Mouse (Mus musculus) urinary bladder, postnatal 4 days (tissue): ENCODE results near the gene Fry.

Source experiments
- DNase-seq, 2 experiments: peaks; one replicate each; pipeline ENCODE4 v3.0.0; 2021 to 2022; ENCODE audit warnings: low spot score in 2 of 2

The Fry gene

DNA sequence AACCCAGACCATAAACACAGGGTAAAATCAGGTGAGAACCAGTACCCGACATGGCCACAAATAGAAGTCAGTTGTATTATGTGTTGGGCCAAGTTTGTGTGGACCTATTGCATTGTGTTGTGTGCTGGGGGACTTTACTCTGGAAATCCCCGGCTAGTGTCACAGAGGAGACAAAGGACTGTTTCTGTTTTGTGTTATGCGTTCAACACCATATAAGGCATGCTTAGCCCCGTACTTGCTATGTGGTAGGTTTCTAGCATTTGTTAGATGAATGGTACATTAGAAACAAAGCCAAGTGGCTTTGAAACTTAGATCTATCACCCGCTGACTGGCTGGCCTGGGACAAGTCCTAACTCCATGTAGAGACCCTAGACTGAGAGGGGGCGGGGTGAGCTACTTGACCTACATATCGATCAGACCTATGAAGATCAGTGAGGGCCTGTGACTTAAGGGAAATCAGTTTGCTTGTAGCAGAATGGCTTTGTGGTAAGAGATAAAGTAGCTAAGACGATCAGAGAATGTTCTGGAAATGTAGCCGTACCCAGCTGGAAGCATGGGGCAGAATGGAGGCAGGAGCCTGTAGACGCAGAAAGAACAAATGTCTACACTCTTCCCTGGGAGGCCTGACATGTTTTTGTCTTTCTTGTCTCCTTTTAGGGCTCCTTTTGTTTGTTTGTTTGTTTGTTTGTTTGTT is 105.2 kb downstream of the Fry start:
- DNase-seq, result peak in 1 of 2 experiments; percentile 25

GRCm38 (mm10) chr5:150229086-150229485 is 110.6 kb downstream of the Fry start:
- no peak for DNase-seq

DNA sequence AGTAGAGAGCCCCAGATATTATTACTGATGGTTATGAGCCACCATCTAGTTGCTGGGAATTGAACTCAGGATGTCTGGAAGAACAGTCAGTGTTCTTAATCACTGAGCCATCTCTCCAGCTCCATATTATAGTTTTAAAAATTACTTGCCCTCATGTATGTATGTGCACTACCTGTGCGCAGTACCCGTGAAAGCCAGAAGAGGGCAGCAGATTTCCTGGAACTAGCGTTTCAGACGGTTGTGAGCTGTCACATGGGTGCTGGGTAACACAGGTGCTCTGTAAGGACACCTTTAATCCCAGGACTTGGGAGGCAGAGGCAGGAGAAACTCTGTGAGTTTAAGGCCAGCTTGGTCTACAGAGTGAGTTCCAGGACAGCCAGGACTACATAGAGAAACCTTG is 111.3 kb downstream of the Fry start:
- no peak for DNase-seq

- no peak for DNase-seq
These were observed 114.0 kb downstream of the Fry start for GRCm38 (mm10) chr5:150232159-150233150.

- DNase-seq, result peak in 1 of 2 experiments; percentile 39
These were observed 114.9 kb downstream of the Fry start for GRCm38 (mm10) chr5:150233154-150233886.

- no peak for DNase-seq
These were observed 117.5 kb downstream of the Fry start for GRCm38 (mm10) chr5:150235931-150236330.

DNA sequence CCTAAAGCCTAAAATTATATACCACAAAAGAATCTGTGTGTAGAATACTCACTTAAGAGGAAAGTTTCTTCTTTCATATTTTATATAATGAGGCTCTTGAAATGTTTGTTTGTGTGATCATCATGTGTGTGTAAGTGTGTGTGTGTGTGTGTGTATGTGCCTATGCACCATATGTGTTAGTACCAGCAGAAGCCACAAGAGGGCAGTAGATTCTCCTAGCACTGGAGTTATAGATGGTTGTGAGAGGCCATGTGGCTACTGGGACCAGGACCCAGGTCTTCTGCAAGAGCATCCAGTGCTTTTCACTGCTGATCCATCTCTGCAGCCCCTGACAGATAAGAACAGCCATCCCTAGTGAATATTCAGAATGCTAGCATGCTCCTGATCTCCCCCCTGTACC is 118.2 kb downstream of the Fry start:
- no peak for DNase-seq

DNA sequence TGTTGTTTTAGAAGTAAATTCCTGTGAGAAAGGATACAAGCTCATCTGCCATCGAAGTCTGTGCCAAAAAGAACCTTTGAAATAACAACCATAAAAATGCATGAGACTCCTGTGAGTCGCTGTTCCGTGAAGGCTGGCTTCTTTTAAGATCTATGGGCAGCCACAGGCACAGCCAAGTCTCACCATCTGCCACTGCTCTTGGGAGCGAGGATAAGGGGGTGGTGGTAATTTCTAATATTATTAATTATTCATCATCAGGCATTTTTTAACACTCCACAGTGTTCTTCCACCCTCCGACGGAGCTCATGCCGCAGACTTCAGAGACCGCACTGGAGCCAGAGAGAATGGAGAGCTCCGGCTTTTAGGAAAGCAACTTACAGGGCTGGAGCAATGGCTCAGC is 123.2 kb downstream of the Fry start:
- DNase-seq, result no peak

- no peak for DNase-seq
These were observed 128.3 kb downstream of the Fry start for GRCm38 (mm10) chr5:150246737-150247136.

DNA sequence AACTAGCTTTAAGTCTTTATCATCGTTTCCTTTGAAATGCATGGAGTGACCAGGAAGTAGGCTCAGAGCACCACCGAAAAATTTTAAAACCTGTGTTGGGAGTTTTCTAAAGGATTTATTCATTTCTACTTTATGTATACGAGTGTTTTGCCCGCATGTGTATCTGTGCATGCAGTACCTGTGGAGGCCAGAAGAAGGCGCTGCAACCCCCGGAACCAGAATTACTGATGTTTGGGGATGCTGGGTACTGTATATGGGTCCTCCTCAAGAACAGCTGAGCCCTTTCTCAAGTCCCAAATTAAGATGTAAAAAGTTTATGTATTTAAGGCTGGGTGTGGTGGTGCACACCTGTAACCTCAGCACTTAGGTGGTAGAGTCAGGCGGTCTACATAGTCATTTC is 139.3 kb downstream of the Fry start:
- no peak for DNase-seq

- DNase-seq, result peak in 1 of 2 experiments; percentile 40
These were observed 141.0 kb downstream of the Fry start for GRCm38 (mm10) chr5:150259191-150260053.

DNA sequence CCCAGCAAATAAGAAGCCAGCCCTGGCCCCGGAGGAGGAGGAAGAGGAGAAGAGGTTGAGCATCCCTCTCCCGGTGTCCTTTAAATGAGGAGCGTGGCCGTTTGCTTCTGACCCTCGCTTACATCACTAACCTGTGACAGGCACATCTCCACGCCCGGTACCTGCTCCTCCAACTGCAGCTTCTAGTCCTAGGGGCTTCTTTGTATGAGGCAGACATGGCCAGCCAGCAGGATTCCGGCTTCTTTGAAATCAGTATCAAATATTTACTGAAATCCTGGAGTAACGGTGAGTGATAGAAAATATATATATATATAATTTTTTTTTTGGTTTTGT is 141.6 kb downstream of the Fry start:
- no peak for DNase-seq

GRCm38 (mm10) chr5:150261361-150261760 is 142.9 kb downstream of the Fry start:
- no peak for DNase-seq

GRCm38 (mm10) chr5:150262046-150262716 is 143.7 kb downstream of the Fry start:
- DNase-seq, result no peak

DNA sequence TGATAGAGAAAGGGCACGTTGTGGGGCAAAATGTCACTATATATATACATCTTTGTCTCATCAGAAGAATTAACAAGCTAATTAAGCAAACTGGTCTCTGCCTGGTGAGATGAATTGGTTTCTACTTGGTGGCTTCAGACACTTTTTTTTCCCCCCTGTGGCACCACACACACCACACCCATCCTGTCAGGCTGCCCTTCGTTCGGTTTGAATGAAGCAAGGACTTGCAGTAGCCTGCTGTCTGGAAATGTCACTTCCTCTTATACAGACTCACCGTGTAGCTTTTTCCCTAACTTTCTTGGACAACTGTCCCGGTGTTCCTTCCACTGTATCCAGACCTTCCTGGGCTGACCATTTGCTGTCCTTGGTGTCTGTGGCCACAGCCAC is 144.3 kb downstream of the Fry start:
- no peak for DNase-seq

- no peak for DNase-seq
These were observed 144.7 kb downstream of the Fry start for GRCm38 (mm10) chr5:150263162-150263561.

DNA sequence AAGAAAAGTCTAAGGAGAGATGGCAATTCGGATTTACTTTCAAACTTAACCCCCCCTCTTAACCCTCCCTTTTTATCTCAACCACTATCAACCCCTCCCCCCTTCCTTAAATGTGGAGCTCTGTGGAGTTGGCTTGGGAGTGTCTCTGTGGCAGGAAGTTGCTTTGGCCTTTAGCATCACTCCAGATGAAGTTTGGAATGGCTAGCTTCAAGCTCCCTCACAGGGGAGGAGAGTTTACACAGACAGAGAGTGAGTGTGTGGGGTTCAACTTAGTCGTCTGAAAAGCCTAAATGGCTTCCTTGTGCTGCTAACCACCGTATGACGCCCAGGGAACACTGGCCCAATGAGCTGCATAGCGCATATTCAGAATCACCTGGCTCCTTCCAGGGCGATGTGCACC is 145.2 kb downstream of the Fry start:
- DNase-seq, result no peak

- DNase-seq, result no peak
These were observed 146.6 kb downstream of the Fry start for GRCm38 (mm10) chr5:150265005-150265404.

GRCm38 (mm10) chr5:150265953-150266352 is 147.5 kb downstream of the Fry start:
- DNase-seq, result no peak

DNA sequence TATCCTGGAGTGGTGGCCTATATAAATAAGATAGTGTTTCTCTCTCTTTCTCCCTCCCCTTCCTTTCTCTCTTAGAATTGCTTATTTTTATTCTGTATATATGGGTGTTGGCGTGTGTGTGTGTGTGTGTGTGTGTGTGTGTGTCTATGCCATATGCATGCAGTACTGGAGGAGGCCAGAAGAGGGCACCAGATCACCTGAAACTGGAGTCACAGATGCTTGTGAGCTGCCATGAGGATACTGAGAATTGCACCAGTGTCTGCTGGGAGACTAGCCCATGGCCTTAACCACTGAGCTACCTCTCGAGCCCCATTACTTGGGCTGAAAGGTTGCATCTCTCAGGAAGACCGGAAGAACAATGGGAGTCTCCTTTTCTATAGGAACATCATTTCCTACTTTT is 149.8 kb downstream of the Fry start:
- DNase-seq, result no peak

- DNase-seq, result no peak
These were observed 152.0 kb downstream of the Fry start for GRCm38 (mm10) chr5:150270468-150270867.
